Mouse (Mus musculus): ENCODE measurements around the gene Tmco4.

GRCm38 (mm10) chr4:139105453-139105852 is 132.8 kb downstream of the Tmco4 start:
- TF ChIP-seq CTCF (IDR thresholded peaks at IDR 0.05; ENCODE audit: insufficient read depth, low read length) (no peak), POLR2A (IDR thresholded peaks at IDR 0.05; ENCODE audit: borderline replicate concordance, extremely low read depth, low read depth, low read length) (no peak)
